Comparison of ENCODE assay signal across 13 mouse cellular contexts in the genomic region with DNA sequence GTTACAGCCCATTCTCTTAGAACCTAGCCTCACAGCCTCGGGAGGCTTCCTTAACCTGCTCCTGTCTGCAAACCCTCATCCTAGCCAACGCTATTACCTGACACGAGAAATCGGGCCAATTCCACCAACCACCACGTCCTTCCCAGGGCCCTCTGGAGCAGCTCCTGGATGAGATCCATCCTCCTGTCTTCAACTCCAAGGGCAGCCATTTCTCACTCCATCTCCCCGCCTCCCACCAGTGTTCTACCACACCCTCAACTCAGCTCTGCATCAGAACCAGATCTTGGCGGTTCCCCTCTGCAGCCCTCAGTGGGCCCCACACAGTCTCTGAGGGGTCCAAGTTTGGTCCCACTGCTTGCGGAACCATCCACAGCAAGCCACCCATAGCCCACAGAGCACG. TPM values are rescaled to one million over a fixed set of nuclear protein-coding genes. Genes with fewer than 3 reads are reported as not detected.
A peak's percentile ranks its signal among the peaks of the same experiment; 100 is the strongest.
DNase-seq lines count a peak whose midpoint lies in the region; ATAC-seq and TF ChIP-seq lines count a peak whose summit lies in the region.
"Had no signal": no experiment of that assay in that cellular context is flagged by ENCODE, and none has a peak within 500 bp of the region (broad histone marks: within the 10 kb centered on the region; RNA-seq: fewer than 3 reads in every experiment).

No protein-coding gene starts in this region.

- no peak for ATAC-seq in embryonic facial prominence, embryonic 15.5 days (ENCODE audit: insufficient number of reproducible peaks, low FRiP score, low TSS enrichment, low read depth)
- ATAC-seq in frontal cortex, adult (ENCODE audit: low TSS enrichment): no peak
- ATAC-seq: intestine, postnatal 0 days had no signal

- H3K4me1 ChIP-seq in embryonic facial prominence, embryonic 15.5 days: peaks cover 26% of the 10 kb centered on the region

- H3K36me3 ChIP-seq in embryonic facial prominence, embryonic 15.5 days: peaks cover 12% of the 10 kb centered on the region

- no peak overlapping the region for H3K4me3 ChIP-seq in layer of hippocampus, adult 2 months
- no peak overlapping the region for H3K4me3 ChIP-seq in embryonic facial prominence, embryonic 15.5 days (replicated peaks)
- H3K4me3 ChIP-seq: embryonic facial prominence, embryonic 12.5 days; neural tube, embryonic 12.5 days had no signal

- H3K27ac ChIP-seq in layer of hippocampus, adult 2 months: peak overlapping the region; percentile 61
- H3K27ac ChIP-seq in embryonic facial prominence, embryonic 15.5 days (replicated peaks): peak overlapping the region; percentile 28; the same call in 1 of the 2 replicates
- H3K27ac ChIP-seq: neural tube, embryonic 12.5 days had no signal

- intact Hi-C loops in heart, postnatal 25 days (cut with DNase I): loop anchor here (5.0 kb wide), 1 partner anchor 84 kb away; no protein-coding TSS in a partner anchor

- no peaks in the 10 kb centered on the region for H3K27me3 ChIP-seq in embryonic facial prominence, embryonic 15.5 days
- H3K27me3 ChIP-seq: CH12.LX; embryonic facial prominence, embryonic 12.5 days; neural tube, embryonic 12.5 days had no signal

- 72% methylated on average over 9 of the region's 9 CpGs for WGBS in embryonic facial prominence, embryonic 15.5 days

- no peaks in the 10 kb centered on the region for H3K9me3 ChIP-seq in embryonic facial prominence, embryonic 15.5 days (replicated peaks)
- H3K9me3 ChIP-seq: embryonic facial prominence, embryonic 12.5 days; neural tube, embryonic 12.5 days had no signal

- H3K9ac ChIP-seq in embryonic facial prominence, embryonic 15.5 days: no peak overlapping the region
- H3K9ac ChIP-seq: embryonic facial prominence, embryonic 12.5 days; neural tube, embryonic 12.5 days had no signal

- DNase-seq in layer of hippocampus, adult 2 months (ENCODE audit: low spot score in 2 of 2): no peak
- no peak for DNase-seq in layer of hippocampus, adult 8-10 months (ENCODE audit: low spot score in 2 of 2)
- peak; percentile 77 for DNase-seq in NIH3T3 (ENCODE audit: low read depth)
- peak; percentile 40 for DNase-seq in heart, postnatal 25 days (ENCODE audit: low spot score)
- no peak for DNase-seq in lung, postnatal 36 days
- no peak for DNase-seq in gastrocnemius, adult 18-20 months (ENCODE audit: low spot score)
- DNase-seq: cerebellum, adult 11-12 months had no signal

- H3K4me2 ChIP-seq in embryonic facial prominence, embryonic 15.5 days (replicated peaks): no peak overlapping the region
- H3K4me2 ChIP-seq: embryonic facial prominence, embryonic 12.5 days; neural tube, embryonic 12.5 days had no signal

- TF ChIP-seq CTCF in layer of hippocampus, adult 2 months (conservative IDR thresholded peaks at IDR 0.05): no peak

RNA-seq across cellular contexts. Expression of gene Ascc1, which starts 20.8 kb away (rescaled TPM):
- total RNA-seq in layer of hippocampus, adult 2 months (2021): 10 to 100 TPM; 15.3 to 17.2 TPM
- total RNA-seq in layer of hippocampus, adult 8-10 months (2022): 10 to 100 TPM; 17.0 to 19.1 (median 17.7) TPM
- 44.1 and 47.8 TPM in 2 replicates for polyA plus RNA-seq in embryonic facial prominence, embryonic 15.5 days (2015; fragmentation: Nextera tagmentation; extraction: Ambion mirVana)
- total RNA-seq in heart, postnatal 25 days (2021): 10 to 100 TPM; 20.5 to 23.1 TPM
- 10 to 100 TPM; 14.2 to 15.3 TPM for total RNA-seq in gastrocnemius, adult 18-20 months (2021)

RNA-seq across cellular contexts. Expression of gene Anapc16, which starts 21.1 kb away (rescaled TPM):
- 10 to 100 TPM; 64.8 to 71.4 TPM for total RNA-seq in layer of hippocampus, adult 2 months (2021)
- 10 to 100 TPM; 66.2 to 69.6 (median 67.9) TPM for total RNA-seq in layer of hippocampus, adult 8-10 months (2022)
- 107 and 113 TPM in 2 replicates for polyA plus RNA-seq in embryonic facial prominence, embryonic 15.5 days (2015; fragmentation: Nextera tagmentation; extraction: Ambion mirVana)
- total RNA-seq in heart, postnatal 25 days (2021): 10 to 100 TPM; 62.1 to 67.4 TPM
- 10 to 100 TPM; 43.7 to 43.9 TPM for total RNA-seq in gastrocnemius, adult 18-20 months (2021)

RNA-seq across cellular contexts. Expression of gene Ddit4, which starts 30.2 kb away (rescaled TPM):
- total RNA-seq in layer of hippocampus, adult 2 months (2021): 10 to 100 TPM; 63.6 to 66.7 TPM
- 10 to 100 TPM; 51.3 to 71.6 (median 61.4) TPM for total RNA-seq in layer of hippocampus, adult 8-10 months (2022)
- polyA plus RNA-seq in embryonic facial prominence, embryonic 15.5 days (2015; fragmentation: Nextera tagmentation; extraction: Ambion mirVana): 83.3 and 89.1 TPM in 2 replicates
- 10 to 100 TPM; 41.8 to 77.1 TPM for total RNA-seq in heart, postnatal 25 days (2021)
- total RNA-seq in gastrocnemius, adult 18-20 months (2021): 100 to 1,000 TPM in 1 of 2 experiments, 1 to 10 TPM in 1; 8.1 to 202 TPM

Comparison
In these comparisons a context has a peak if more than half of its experiments do, and no peak if none do; other contexts are left out.
1. DNase-seq: peak in NIH3T3 (single experiment) and heart, postnatal 25 days (single experiment); none in layer of hippocampus, adult 2 months (0 of 2), layer of hippocampus, adult 8-10 months (0 of 2), lung, postnatal 36 days (single experiment) and gastrocnemius, adult 18-20 months (single experiment).